Mouse (Mus musculus) small intestine, adult 2 months (tissue): ENCODE results near the gene Vps35l.

ENCODE experiments used
- CTCF ChIP-seq: fragments of 200-500 bp; IDR thresholded peaks from 2 replicates; pipeline ENCODE4 v1.5.1; 2012; ENCODE audit warnings: low read depth, mild to moderate bottlenecking, control low read depth, inconsistent platforms, low read length, moderate library complexity, mixed read lengths; ENCODE audit not compliant: insufficient replicate concordance, insufficient read length; ENCODE audit errors: extremely low read depth
- POLR2A ChIP-seq: fragments of 200-500 bp; IDR thresholded peaks from 2 replicates; pipeline ENCODE4 v1.6.1; 2012; ENCODE audit warnings: low read depth, mild to moderate bottlenecking, control low read depth, inconsistent platforms, low read length, moderate library complexity

- TF ChIP-seq CTCF, result no peak
- no peak for TF ChIP-seq POLR2A
Observed at GRCm38 (mm10) chr7:118797600-118797999, 57.6 kb downstream of the Vps35l start.
